21 mouse cellular contexts compared by ENCODE assay signal in genomic region chr12:79745225-79745624, GRCm38 (mm10).
DNase-seq lines count a peak whose midpoint lies in the region; ATAC-seq and TF ChIP-seq lines count a peak whose summit lies in the region.
"Had no signal": no experiment of that assay in that cellular context is flagged by ENCODE, and none has a peak within 500 bp of the region (broad histone marks: within the 10 kb centered on the region; RNA-seq: fewer than 3 reads in every experiment).

No protein-coding gene starts in this region.

- no peak overlapping the region for H3K4me2 ChIP-seq in forebrain, postnatal 0 days (ENCODE audit: low read depth)
- no peak overlapping the region for H3K4me2 ChIP-seq in lung, embryonic 14.5 days
- no peak overlapping the region for H3K4me2 ChIP-seq in lung, postnatal 0 days (replicated peaks; ENCODE audit: low read depth, low read length)
- no peak overlapping the region for H3K4me2 ChIP-seq in stomach, postnatal 0 days (replicated peaks; ENCODE audit: low read depth)
- H3K4me2 ChIP-seq: hindbrain, embryonic 15.5 days; liver, embryonic 12.5 days had no signal

- WGBS in forebrain, embryonic 10.5 days: 87% methylated on average over 5 of the region's 5 CpGs
- 84% methylated on average over 5 of the region's 5 CpGs for WGBS in forebrain, postnatal 0 days
- 54% methylated on average over 5 of the region's 5 CpGs for WGBS in lung, embryonic 14.5 days
- 60% methylated on average over 5 of the region's 5 CpGs for WGBS in lung, postnatal 0 days
- WGBS in stomach, postnatal 0 days: 66% methylated on average over 5 of the region's 5 CpGs

- H3K27ac ChIP-seq in forebrain, embryonic 10.5 days: peak overlapping the region; percentile 53
- no peak overlapping the region for H3K27ac ChIP-seq in forebrain, postnatal 0 days (ENCODE audit: low read depth, low read length)
- H3K27ac ChIP-seq in lung, embryonic 14.5 days (ENCODE audit: low read depth): peak overlapping the region; percentile 51; the same call in 1 of the 2 replicates
- H3K27ac ChIP-seq in lung, postnatal 0 days (ENCODE audit: low read length): no peak overlapping the region
- peak overlapping the region; percentile 20; the same call in 1 of the 2 replicates for H3K27ac ChIP-seq in stomach, postnatal 0 days (replicated peaks)
- H3K27ac ChIP-seq: hindbrain, embryonic 15.5 days; left cerebral cortex, adult 2 months; liver, embryonic 12.5 days had no signal

- H3K9ac ChIP-seq in forebrain, postnatal 0 days: no peak overlapping the region
- no peak overlapping the region for H3K9ac ChIP-seq in lung, embryonic 14.5 days
- H3K9ac ChIP-seq in lung, postnatal 0 days (replicated peaks; ENCODE audit: low read depth): no peak overlapping the region
- H3K9ac ChIP-seq in stomach, postnatal 0 days (ENCODE audit: low read length): no peak overlapping the region
- H3K9ac ChIP-seq: hindbrain, embryonic 15.5 days; liver, embryonic 12.5 days had no signal

- H3K36me3 ChIP-seq in forebrain, embryonic 10.5 days (replicated peaks): no peaks in the 10 kb centered on the region
- no peaks in the 10 kb centered on the region for H3K36me3 ChIP-seq in forebrain, postnatal 0 days (ENCODE audit: insufficient read depth)
- no peaks in the 10 kb centered on the region for H3K36me3 ChIP-seq in lung, embryonic 14.5 days (ENCODE audit: insufficient read depth)
- H3K36me3 ChIP-seq in lung, postnatal 0 days (ENCODE audit: insufficient read depth, low read length): no peaks in the 10 kb centered on the region
- H3K36me3 ChIP-seq in stomach, postnatal 0 days (ENCODE audit: control insufficient read depth, insufficient read depth, low read length): no peaks in the 10 kb centered on the region
- H3K36me3 ChIP-seq: hindbrain, embryonic 15.5 days; liver, embryonic 12.5 days had no signal

- no peak overlapping the region for H3K4me3 ChIP-seq in forebrain, embryonic 10.5 days
- no peak overlapping the region for H3K4me3 ChIP-seq in forebrain, postnatal 0 days (ENCODE audit: low read depth, low read length)
- H3K4me3 ChIP-seq in lung, embryonic 14.5 days (ENCODE audit: low read depth, low read length): no peak overlapping the region
- no peak overlapping the region for H3K4me3 ChIP-seq in lung, postnatal 0 days (ENCODE audit: low read depth, low read length)
- H3K4me3 ChIP-seq in stomach, postnatal 0 days (ENCODE audit: low read depth, low read length): no peak overlapping the region
- H3K4me3 ChIP-seq: hindbrain, embryonic 15.5 days; left cerebral cortex, adult 2 months; liver, embryonic 12.5 days; megakaryocyte, embryonic 14.5 days had no signal

- TF ChIP-seq EP300 in lung, postnatal 0 days (IDR thresholded peaks at IDR 0.05): no peak
- TF ChIP-seq EP300 in stomach, postnatal 0 days (optimal IDR thresholded peaks at IDR 0.05): no peak

- H3K4me1 ChIP-seq in forebrain, embryonic 10.5 days: peaks cover 68% of the 10 kb centered on the region
- H3K4me1 ChIP-seq in forebrain, postnatal 0 days (ENCODE audit: insufficient read depth): 0 out of 2 replicates have a peak, but pooled peaks cover 3% of the 10 kb centered on the region
- H3K4me1 ChIP-seq in lung, embryonic 14.5 days (ENCODE audit: insufficient read depth): peaks cover 36% of the 10 kb centered on the region
- peaks cover 8% of the 10 kb centered on the region for H3K4me1 ChIP-seq in lung, postnatal 0 days (ENCODE audit: insufficient read depth, low read depth, low read length)
- H3K4me1 ChIP-seq in stomach, postnatal 0 days (replicated peaks; ENCODE audit: control insufficient read depth, insufficient read depth): peaks cover 9% of the 10 kb centered on the region

- DNase-seq in forebrain, embryonic 10.5 days (ENCODE audit: extremely low spot score, low spot score): no peak
- DNase-seq in forebrain, postnatal 0 days: no peak
- DNase-seq in lung, embryonic 14.5 days: no peak
- no peak for DNase-seq in lung, postnatal 0 days (ENCODE audit: low spot score)
- DNase-seq in stomach, postnatal 0 days (ENCODE audit: low spot score): no peak
- DNase-seq in layer of hippocampus, adult 9-10 months (ENCODE audit: low spot score): no peak
- DNase-seq: adrenal gland, adult 8-10 months; cerebellum, adult 9-10 months; kidney, adult 2 months; kidney, postnatal 25 days; layer of hippocampus, adult 9-11 months; left cerebral cortex, postnatal 4 days; lung, adult 2 months; right cerebral cortex, postnatal 14 days; thymus, postnatal 25 days had no signal

- no peak for TF ChIP-seq CTCF in forebrain, postnatal 0 days (IDR thresholded peaks at IDR 0.05; ENCODE audit: low read depth)
- no peak for TF ChIP-seq CTCF in lung, embryonic 14.5 days (IDR thresholded peaks at IDR 0.05; ENCODE audit: low read depth)
- TF ChIP-seq CTCF in lung, postnatal 0 days (IDR thresholded peaks at IDR 0.05): no peak
- 0 out of 2 replicates have a peak, but pooled peaks have one; percentile 3 for TF ChIP-seq CTCF in stomach, postnatal 0 days (IDR thresholded peaks at IDR 0.05; ENCODE audit: low read depth)

- no peak for ATAC-seq in forebrain, postnatal 0 days
- no peak for ATAC-seq in lung, embryonic 14.5 days (ENCODE audit: insufficient read depth)
- no peak for ATAC-seq in lung, postnatal 0 days
- peak; percentile 54 for ATAC-seq in inflammation-experienced regulatory T-cells, adult 6 months
- ATAC-seq in stomach, postnatal 0 days (ENCODE audit: low FRiP score, low TSS enrichment): no peak
- ATAC-seq: liver, embryonic 12.5 days had no signal

- peaks cover 25% of the 10 kb centered on the region for H3K27me3 ChIP-seq in forebrain, embryonic 10.5 days (ENCODE audit: poor library complexity, severe bottlenecking)
- H3K27me3 ChIP-seq in forebrain, postnatal 0 days (ENCODE audit: insufficient read depth, low read length): no peaks in the 10 kb centered on the region
- no peaks in the 10 kb centered on the region for H3K27me3 ChIP-seq in lung, embryonic 14.5 days (ENCODE audit: insufficient read depth, low read length)
- no peaks in the 10 kb centered on the region for H3K27me3 ChIP-seq in lung, postnatal 0 days (replicated peaks; ENCODE audit: insufficient read depth, low read length)
- no peaks in the 10 kb centered on the region for H3K27me3 ChIP-seq in stomach, postnatal 0 days (ENCODE audit: control insufficient read depth, insufficient read depth, low read length)
- H3K27me3 ChIP-seq: CH12.LX; hindbrain, embryonic 15.5 days; liver, embryonic 12.5 days had no signal

- H3K9me3 ChIP-seq in forebrain, embryonic 10.5 days: no peaks in the 10 kb centered on the region
- no peaks in the 10 kb centered on the region for H3K9me3 ChIP-seq in forebrain, postnatal 0 days (ENCODE audit: low read length)
- no peaks in the 10 kb centered on the region for H3K9me3 ChIP-seq in lung, embryonic 14.5 days (ENCODE audit: low read depth, low read length)
- H3K9me3 ChIP-seq in lung, postnatal 0 days (ENCODE audit: low read length): no peaks in the 10 kb centered on the region
- H3K9me3 ChIP-seq in stomach, postnatal 0 days (ENCODE audit: control insufficient read depth, low read length): no peaks in the 10 kb centered on the region
- H3K9me3 ChIP-seq: hindbrain, embryonic 15.5 days; liver, embryonic 12.5 days; megakaryocyte, embryonic 14.5 days had no signal

Comparison
In these comparisons a context has a peak if more than half of its experiments do, and no peak if none do; other contexts are left out.
1. H3K27ac ChIP-seq: peak in forebrain, embryonic 10.5 days (single experiment), lung, embryonic 14.5 days (single experiment) and stomach, postnatal 0 days (single experiment); none in forebrain, postnatal 0 days (single experiment) and lung, postnatal 0 days (single experiment).